Comparison of ENCODE assay signal across 12 mouse cellular contexts in genomic region chr5:66138597-66138996, GRCm38 (mm10). TPM values are rescaled to one million over a fixed set of nuclear protein-coding genes. Genes with fewer than 3 reads are reported as not detected.
DNase-seq lines count a peak whose midpoint lies in the region; ATAC-seq and TF ChIP-seq lines count a peak whose summit lies in the region.
"Had no signal": no experiment of that assay in that cellular context is flagged by ENCODE, and none has a peak within 500 bp of the region (broad histone marks: within the 10 kb centered on the region; RNA-seq: fewer than 3 reads in every experiment).

No protein-coding gene starts in this region.

- H3K4me2 ChIP-seq in hindbrain, postnatal 0 days (ENCODE audit: low read depth, low read length): no peak overlapping the region
- H3K4me2 ChIP-seq in hindbrain, embryonic 13.5 days: no peak overlapping the region
- no peak overlapping the region for H3K4me2 ChIP-seq in lung, embryonic 14.5 days
- H3K4me2 ChIP-seq: embryonic facial prominence, embryonic 15.5 days; stomach, embryonic 15.5 days had no signal

- WGBS in hindbrain, postnatal 0 days: 23% methylated on average over 10 of the region's 10 CpGs
- 24% methylated on average over 10 of the region's 10 CpGs for WGBS in hindbrain, embryonic 13.5 days
- 30% methylated on average over 10 of the region's 10 CpGs for WGBS in lung, embryonic 14.5 days

- TF ChIP-seq CTCF in hindbrain, postnatal 0 days (IDR thresholded peaks at IDR 0.05; ENCODE audit: low read depth): no peak
- no peak for TF ChIP-seq CTCF in lung, embryonic 14.5 days (IDR thresholded peaks at IDR 0.05; ENCODE audit: low read depth)

- H3K4me1 ChIP-seq in hindbrain, postnatal 0 days (ENCODE audit: insufficient read depth, low read length): no peaks in the 10 kb centered on the region
- H3K4me1 ChIP-seq in hindbrain, embryonic 13.5 days (replicated peaks): no peaks in the 10 kb centered on the region
- H3K4me1 ChIP-seq in lung, embryonic 14.5 days (ENCODE audit: insufficient read depth): no peaks in the 10 kb centered on the region
- H3K4me1 ChIP-seq: embryonic facial prominence, embryonic 15.5 days; stomach, embryonic 15.5 days had no signal

- no peaks in the 10 kb centered on the region for H3K9me3 ChIP-seq in hindbrain, postnatal 0 days (ENCODE audit: low read length)
- no peaks in the 10 kb centered on the region for H3K9me3 ChIP-seq in hindbrain, embryonic 13.5 days
- H3K9me3 ChIP-seq in lung, embryonic 14.5 days (ENCODE audit: low read depth, low read length): no peaks in the 10 kb centered on the region
- H3K9me3 ChIP-seq: embryonic facial prominence, embryonic 15.5 days; stomach, embryonic 15.5 days had no signal

- DNase-seq in hindbrain, postnatal 0 days (ENCODE audit: low spot score): peak; percentile 15
- DNase-seq in 416B (ENCODE audit: low read depth): peak; percentile 63
- peak; percentile 72 for DNase-seq in adrenal gland, postnatal 10 days
- peak; percentile 34 for DNase-seq in lung, embryonic 14.5 days
- DNase-seq in spleen, postnatal 36 days (ENCODE audit: low spot score in 2 of 2): no peak
- no peak for DNase-seq in retina, embryonic 14.5 days (ENCODE audit: low spot score)
- no peak for DNase-seq in cerebellum, postnatal 36 days
- DNase-seq: cerebellum, adult 9-11 months; kidney, adult 18-20 months had no signal

- H3K27me3 ChIP-seq in hindbrain, postnatal 0 days (ENCODE audit: insufficient read depth, low read length): no peaks in the 10 kb centered on the region
- H3K27me3 ChIP-seq in hindbrain, embryonic 13.5 days: 0 out of 2 replicates have a peak, but pooled peaks cover 3% of the 10 kb centered on the region
- no peaks in the 10 kb centered on the region for H3K27me3 ChIP-seq in lung, embryonic 14.5 days (ENCODE audit: insufficient read depth, low read length)
- H3K27me3 ChIP-seq: embryonic facial prominence, embryonic 15.5 days; stomach, embryonic 15.5 days had no signal

- H3K27ac ChIP-seq in hindbrain, postnatal 0 days: no peak overlapping the region
- no peak overlapping the region for H3K27ac ChIP-seq in hindbrain, embryonic 13.5 days
- no peak overlapping the region for H3K27ac ChIP-seq in lung, embryonic 14.5 days (ENCODE audit: low read depth)
- H3K27ac ChIP-seq: embryonic facial prominence, embryonic 15.5 days; stomach, embryonic 15.5 days had no signal

- ATAC-seq in hindbrain, postnatal 0 days: no peak
- no peak for ATAC-seq in hindbrain, embryonic 13.5 days (ENCODE audit: low FRiP score)
- no peak for ATAC-seq in lung, embryonic 14.5 days (ENCODE audit: insufficient read depth)

- H3K9ac ChIP-seq in hindbrain, postnatal 0 days (replicated peaks; ENCODE audit: low read length): no peak overlapping the region
- H3K9ac ChIP-seq in hindbrain, embryonic 13.5 days: no peak overlapping the region
- H3K9ac ChIP-seq in lung, embryonic 14.5 days: no peak overlapping the region
- H3K9ac ChIP-seq: embryonic facial prominence, embryonic 15.5 days; stomach, embryonic 15.5 days had no signal

- H3K4me3 ChIP-seq in hindbrain, postnatal 0 days (ENCODE audit: low read length): no peak overlapping the region
- H3K4me3 ChIP-seq in hindbrain, embryonic 13.5 days: no peak overlapping the region
- no peak overlapping the region for H3K4me3 ChIP-seq in lung, embryonic 14.5 days (ENCODE audit: low read depth, low read length)
- H3K4me3 ChIP-seq: embryonic facial prominence, embryonic 15.5 days; stomach, embryonic 15.5 days had no signal

- H3K36me3 ChIP-seq in hindbrain, postnatal 0 days (ENCODE audit: insufficient read depth, low read length): no peaks in the 10 kb centered on the region
- H3K36me3 ChIP-seq in hindbrain, embryonic 13.5 days: no peaks in the 10 kb centered on the region
- no peaks in the 10 kb centered on the region for H3K36me3 ChIP-seq in lung, embryonic 14.5 days (ENCODE audit: insufficient read depth)
- H3K36me3 ChIP-seq: embryonic facial prominence, embryonic 15.5 days; stomach, embryonic 15.5 days had no signal

RNA-seq across cellular contexts. Expression of gene Rbm47, which starts 34.3 kb away (rescaled TPM):
- total RNA-seq in hindbrain, postnatal 0 days (2014; rRNA removed): 2.5 and 2.6 TPM in 2 replicates
- 5.0 and 6.0 TPM in 2 replicates for polyA plus RNA-seq in hindbrain, postnatal 0 days (2015; fragmentation: Nextera tagmentation; extraction: Ambion mirVana)
- polyA plus RNA-seq in hindbrain, embryonic 13.5 days (2015; fragmentation: Nextera tagmentation; extraction: Ambion mirVana): 3.9 and 7.8 TPM in 2 replicates
- total RNA-seq in adrenal gland, postnatal 10 days (2021): 10 to 100 TPM; 54.7 to 55.9 TPM
- 18.5 and 18.8 TPM in 2 replicates for polyA plus RNA-seq in lung, embryonic 14.5 days (2014; fragmentation: Nextera tagmentation; extraction: Ambion mirVana)

Comparison
In these comparisons a context has a peak if more than half of its experiments do, and no peak if none do; other contexts are left out.
1. DNase-seq: peak in hindbrain, postnatal 0 days (single experiment), 416B (single experiment), adrenal gland, postnatal 10 days (single experiment) and lung, embryonic 14.5 days (single experiment); none in spleen, postnatal 36 days (0 of 2), retina, embryonic 14.5 days (single experiment) and cerebellum, postnatal 36 days (0 of 2).